Mouse (Mus musculus) intestine, embryonic 14.5 days (tissue): ENCODE results near the gene Cdc20b. TPM values are rescaled to one million over a fixed set of nuclear protein-coding genes. Genes with fewer than 3 reads are reported as not detected.

Source experiments
- microRNA counts: library from miRNA; unstranded; fragments of <30 nt; microRNA quantifications from one replicate; lab custom pipeline; 2016
- microRNA-seq: library from miRNA; unstranded; fragments of <30 nt; microRNA quantifications from one replicate; pipeline ENCODE4, GENCODE M21; 2016
- polyA plus RNA-seq: library from polyadenylated mRNA; unstranded; fragments of >200 nt; fragmentation: Nextera tagmentation; extraction: Ambion mirVana; gene quantifications from 2 replicates; pipeline ENCODE4 v1.2.1, GENCODE M21; 2014

The Cdc20b gene
- polyA plus RNA-seq, 1 experiment from 2014 or later = not detected

MicroRNAs encoded within 50 kb of the gene (microRNA counts, 519-probe panel; counts per million panel counts)
- microRNA mmu-miR-449a (lab: Ali Mortazavi, UCI) (not detected), microRNA mmu-miR-449b (lab: Ali Mortazavi, UCI) (not detected), microRNA mmu-miR-449c (lab: Ali Mortazavi, UCI) (not detected)

Small RNAs within 50 kb of the gene (microRNA-seq; reads per million reads assigned to microRNA genes)
- 45.7 reads per million, percentile 53 among the genes with 10 or more reads in this experiment for gene Mir449a
- 0.25 reads per million for gene Mir449b
- gene Mir449c = 0.25 reads per million

Other genes starting within 250 kb of the Cdc20b start
- gene Plpp1, start 234.3 kb upstream of the Cdc20b start, polyA plus RNA-seq = 77.6 and 83.4 TPM in 2 replicates
- 64.5 and 79.1 TPM in 2 replicates for gene Mtrex, start 107.7 kb upstream of the Cdc20b start, polyA plus RNA-seq
- 15.6 and 19.2 TPM in 2 replicates for gene Dhx29, start 107.7 kb upstream of the Cdc20b start, polyA plus RNA-seq
- gene Ccno, start 47.3 kb upstream of the Cdc20b start, polyA plus RNA-seq = 0.19 and 0.24 TPM in 2 replicates
- 0.07 TPM in 1 of 2 replicates, not detected in the other for gene Mcidas, start 41.3 kb upstream of the Cdc20b start, polyA plus RNA-seq
- 127 and 142 TPM in 2 replicates for gene Gpx8, start 11.3 kb downstream of the Cdc20b start, polyA plus RNA-seq
- 0.62 and 0.77 TPM in 2 replicates for gene Gzma, start 65.9 kb downstream of the Cdc20b start, polyA plus RNA-seq
- 3.7 and 4.4 TPM in 2 replicates for gene Esm1, start 174.5 kb downstream of the Cdc20b start, polyA plus RNA-seq
- gene Gzmk, start 190.8 kb downstream of the Cdc20b start, polyA plus RNA-seq = 0.13 TPM in 1 of 2 replicates, not detected in the other